ENCODE assay signal across 10 mouse cellular contexts in genomic region chr1:72826931-72827330, GRCm38 (mm10). TPM values are rescaled to one million over a fixed set of nuclear protein-coding genes. Genes with fewer than 3 reads are reported as not detected.
DNase-seq lines count a peak whose midpoint lies in the region; ATAC-seq lines count a peak whose summit lies in the region.
"Had no signal": no experiment of that assay in that cellular context is flagged by ENCODE, and none has a peak within 500 bp of the region (broad histone marks: within the 10 kb centered on the region; RNA-seq: fewer than 3 reads in every experiment).

No protein-coding gene starts in this region.

- H3K4me2 ChIP-seq in kidney, embryonic 16.5 days (replicated peaks; ENCODE audit: low read depth, low read length), result peak overlapping the region; percentile 100
- H3K4me2 ChIP-seq in limb, embryonic 11.5 days (ENCODE audit: low read depth, severe bottlenecking), result peak overlapping the region; percentile 98
- H3K4me2 ChIP-seq in neural tube, embryonic 14.5 days (ENCODE audit: low read depth, low read length), result peak overlapping the region; percentile 84

- no peaks in the 10 kb centered on the region; the same call in 1 of the 2 replicates for H3K36me3 ChIP-seq in kidney, embryonic 16.5 days (ENCODE audit: insufficient read depth, low read length)
- H3K36me3 ChIP-seq in forebrain, embryonic 10.5 days (replicated peaks), result peaks cover 49% of the 10 kb centered on the region
- H3K36me3 ChIP-seq in limb, embryonic 11.5 days (ENCODE audit: control insufficient read depth, insufficient read depth, low read length), result no peaks in the 10 kb centered on the region
- no peaks in the 10 kb centered on the region for H3K36me3 ChIP-seq in neural tube, embryonic 14.5 days (ENCODE audit: control insufficient read depth, insufficient read depth, low read length)

- H3K4me1 ChIP-seq in kidney, embryonic 16.5 days (ENCODE audit: insufficient read depth, low read length), result peaks cover 43% of the 10 kb centered on the region
- peaks cover 66% of the 10 kb centered on the region for H3K4me1 ChIP-seq in forebrain, embryonic 10.5 days
- H3K4me1 ChIP-seq in limb, embryonic 11.5 days (ENCODE audit: control insufficient read depth, insufficient read depth, low read length), result peaks cover 13% of the 10 kb centered on the region
- H3K4me1 ChIP-seq in neural tube, embryonic 14.5 days (ENCODE audit: control insufficient read depth, insufficient read depth, low read length), result peaks cover 22% of the 10 kb centered on the region

- no peak for DNase-seq in kidney, adult 11 months
- DNase-seq in forebrain, embryonic 10.5 days (ENCODE audit: extremely low spot score, low spot score), result peak; percentile 34
- DNase-seq in limb, embryonic 11.5 days (ENCODE audit: low spot score), result peak; percentile 43
- no peak for DNase-seq in frontal cortex, postnatal 14 days (ENCODE audit: low spot score in 2 of 2)
- no peak for DNase-seq in cerebellum, postnatal 36 days
- no peak for DNase-seq in spleen, postnatal 4 days (ENCODE audit: low spot score in 2 of 2)
- DNase-seq: right cerebral cortex, postnatal 25 days had no signal

- peak overlapping the region; percentile 68 for H3K4me3 ChIP-seq in kidney, embryonic 16.5 days (ENCODE audit: low read length)
- H3K4me3 ChIP-seq in forebrain, embryonic 10.5 days, result peak overlapping the region; percentile 82
- H3K4me3 ChIP-seq in limb, embryonic 11.5 days (ENCODE audit: low read depth, low read length), result peak overlapping the region; percentile 79
- H3K4me3 ChIP-seq in neural tube, embryonic 14.5 days (ENCODE audit: low read depth, low read length), result peak overlapping the region; percentile 74

- H3K27ac ChIP-seq in kidney, embryonic 16.5 days (ENCODE audit: low read length), result peak overlapping the region; percentile 7
- H3K27ac ChIP-seq in forebrain, embryonic 10.5 days, result peak overlapping the region; percentile 98
- H3K27ac ChIP-seq in limb, embryonic 11.5 days (replicated peaks; ENCODE audit: low read depth, low read length), result peak overlapping the region; percentile 75
- peak overlapping the region; percentile 80 for H3K27ac ChIP-seq in neural tube, embryonic 14.5 days (ENCODE audit: low read depth, low read length)
- H3K27ac ChIP-seq: macrophage had no signal

- peak overlapping the region; percentile 22 for H3K9ac ChIP-seq in kidney, embryonic 16.5 days (replicated peaks; ENCODE audit: low read length)
- peak overlapping the region; percentile 58 for H3K9ac ChIP-seq in limb, embryonic 11.5 days (ENCODE audit: low read length)
- H3K9ac ChIP-seq in neural tube, embryonic 14.5 days (replicated peaks; ENCODE audit: low read depth, low read length), result peak overlapping the region; percentile 47

- no peaks in the 10 kb centered on the region for H3K27me3 ChIP-seq in kidney, embryonic 16.5 days (ENCODE audit: insufficient read depth, low read length)
- 0 out of 2 replicates have a peak, but pooled peaks cover 4% of the 10 kb centered on the region for H3K27me3 ChIP-seq in forebrain, embryonic 10.5 days (ENCODE audit: poor library complexity, severe bottlenecking)
- H3K27me3 ChIP-seq in limb, embryonic 11.5 days (ENCODE audit: control insufficient read depth, insufficient read depth, low read length), result no peaks in the 10 kb centered on the region
- H3K27me3 ChIP-seq in neural tube, embryonic 14.5 days (ENCODE audit: control insufficient read depth, insufficient read depth, low read length), result no peaks in the 10 kb centered on the region

- WGBS in kidney, embryonic 16.5 days, result 24% methylated on average over 7 of the region's 7 CpGs
- 2% methylated on average over 7 of the region's 7 CpGs for WGBS in forebrain, embryonic 10.5 days
- 3% methylated on average over 7 of the region's 7 CpGs for WGBS in limb, embryonic 11.5 days
- 2% methylated on average over 7 of the region's 7 CpGs for WGBS in neural tube, embryonic 14.5 days

- ATAC-seq in kidney, embryonic 16.5 days (ENCODE audit: low FRiP score, low TSS enrichment), result no peak
- no peak for ATAC-seq in limb, embryonic 11.5 days (ENCODE audit: insufficient number of reproducible peaks, low FRiP score, low TSS enrichment, low read depth)
- ATAC-seq in neural tube, embryonic 14.5 days (ENCODE audit: low read depth), result no peak

- H3K9me3 ChIP-seq in kidney, embryonic 16.5 days (ENCODE audit: low read length), result no peaks in the 10 kb centered on the region; the same call in 1 of the 2 replicates
- H3K9me3 ChIP-seq in forebrain, embryonic 10.5 days, result peaks cover 3% of the 10 kb centered on the region; the same call in 1 of the 2 replicates
- H3K9me3 ChIP-seq in limb, embryonic 11.5 days (ENCODE audit: control insufficient read depth, low read length), result no peaks in the 10 kb centered on the region
- no peaks in the 10 kb centered on the region for H3K9me3 ChIP-seq in neural tube, embryonic 14.5 days (ENCODE audit: control insufficient read depth, low read length)

RNA-seq across cellular contexts. Expression of gene Igfbp2, which starts 2.6 kb away (rescaled TPM):
- 144 and 152 TPM in 2 replicates for polyA plus RNA-seq in kidney, embryonic 16.5 days (2015; fragmentation: Nextera tagmentation; extraction: Ambion mirVana)
- 742 and 777 TPM in 2 replicates for polyA plus RNA-seq in forebrain, embryonic 10.5 days (2016; fragmentation: Nextera tagmentation; extraction: Ambion mirVana)
- polyA plus RNA-seq in limb, embryonic 11.5 days (2014; fragmentation: Nextera tagmentation; extraction: Ambion mirVana), result 262 and 290 TPM in 2 replicates
- polyA plus RNA-seq in neural tube, embryonic 14.5 days (2014; fragmentation: Nextera tagmentation; extraction: Ambion mirVana), result 163 and 379 TPM in 2 replicates
- polyA plus RNA-seq: macrophage had no signal

RNA-seq across cellular contexts. Expression of gene Igfbp5, which starts 47.8 kb away (rescaled TPM):
- 89.0 and 104 TPM in 2 replicates for polyA plus RNA-seq in kidney, embryonic 16.5 days (2015; fragmentation: Nextera tagmentation; extraction: Ambion mirVana)
- 45.9 and 51.3 TPM in 2 replicates for polyA plus RNA-seq in forebrain, embryonic 10.5 days (2016; fragmentation: Nextera tagmentation; extraction: Ambion mirVana)
- 47.0 and 48.4 TPM in 2 replicates for polyA plus RNA-seq in limb, embryonic 11.5 days (2014; fragmentation: Nextera tagmentation; extraction: Ambion mirVana)
- 85.0 and 112 TPM in 2 replicates for polyA plus RNA-seq in neural tube, embryonic 14.5 days (2014; fragmentation: Nextera tagmentation; extraction: Ambion mirVana)

Comparison
In these comparisons a context has a peak if more than half of its experiments do, and no peak if none do; other contexts are left out.
1. H3K27ac ChIP-seq: peak in every context shown above with its lines; median percentile 98 in forebrain, embryonic 10.5 days; 80 in neural tube, embryonic 14.5 days; 75 in limb, embryonic 11.5 days; 7 in kidney, embryonic 16.5 days.
2. DNase-seq: peak in forebrain, embryonic 10.5 days (single experiment) and limb, embryonic 11.5 days (single experiment); none in kidney, adult 11 months (single experiment), frontal cortex, postnatal 14 days (0 of 2), cerebellum, postnatal 36 days (0 of 2) and spleen, postnatal 4 days (0 of 2).
3. Peak in every context shown above with its lines, with median percentiles within 50 percentile points of each other: H3K4me2 ChIP-seq, H3K4me3 ChIP-seq and H3K9ac ChIP-seq.